Mouse (Mus musculus) ovary, adult 18-20 months (tissue): Measurements from ENCODE around the gene Tmem170b.
"Not testable (repeated sequence)": the region's sequence is repeated elsewhere in the genome, so short reads cannot be mapped to it uniquely, and the experiment has no call there.

Experiments used
- DNase-seq: peaks from one replicate; pipeline ENCODE4 v3.0.0; 2022; ENCODE audit warnings: low spot score, mixed read lengths

Tmem170b gene

GRCm38 (mm10) chr13:41669951-41670350 lies 64.2 kb downstream of the Tmem170b start:
- DNase-seq: no peak

- DNase-seq: no peak
Measured at GRCm38 (mm10) chr13:41670386-41671130, 64.9 kb downstream of the Tmem170b start.

GRCm38 (mm10) chr13:41671136-41671705 lies 65.5 kb downstream of the Tmem170b start:
- no peak for DNase-seq

GRCm38 (mm10) chr13:41672904-41673303 lies 67.2 kb downstream of the Tmem170b start:
- DNase-seq: not testable (repeated sequence)

GRCm38 (mm10) chr13:41673541-41673940 lies 67.8 kb downstream of the Tmem170b start:
- no peak for DNase-seq

GRCm38 (mm10) chr13:41674608-41675007 lies 68.9 kb downstream of the Tmem170b start:
- not testable (repeated sequence) for DNase-seq

- no peak for DNase-seq
Measured at GRCm38 (mm10) chr13:41675498-41675897, 69.8 kb downstream of the Tmem170b start.

- DNase-seq: no peak
Measured at GRCm38 (mm10) chr13:41675966-41676835, 70.5 kb downstream of the Tmem170b start.

GRCm38 (mm10) chr13:41676836-41677186 lies 71.1 kb downstream of the Tmem170b start:
- DNase-seq: no peak

GRCm38 (mm10) chr13:41680854-41681549 lies 75.3 kb downstream of the Tmem170b start:
- DNase-seq: no peak

GRCm38 (mm10) chr13:41682341-41683119 lies 76.8 kb downstream of the Tmem170b start:
- DNase-seq: no peak

GRCm38 (mm10) chr13:41683356-41684012 lies 77.8 kb downstream of the Tmem170b start:
- no peak for DNase-seq

- DNase-seq: no peak
Measured at GRCm38 (mm10) chr13:41685499-41685898, 79.8 kb downstream of the Tmem170b start.

- no peak for DNase-seq
Measured at GRCm38 (mm10) chr13:41689055-41689454, 83.3 kb downstream of the Tmem170b start.

- peak; percentile 47 for DNase-seq
Measured at GRCm38 (mm10) chr13:41689598-41690045, 83.9 kb downstream of the Tmem170b start.
